Mouse (Mus musculus) retina, embryonic 14.5 days (tissue): ENCODE measurements around the gene March7.

Source experiments
- DNase-seq: peaks from one replicate; pipeline ENCODE4 v3.0.0-alpha.2; 2015; ENCODE audit warnings: low spot score

The March7 gene

GRCm38 (mm10) chr2:60288606-60289005 is 78.9 kb downstream of the March7 start:
- DNase-seq = no peak

- no peak for DNase-seq
Observed at GRCm38 (mm10) chr2:60289451-60289850, 79.8 kb downstream of the March7 start.

GRCm38 (mm10) chr2:60291381-60291780 is 81.7 kb downstream of the March7 start:
- no peak for DNase-seq

- DNase-seq = no peak
Observed at GRCm38 (mm10) chr2:60298266-60298665, 88.6 kb downstream of the March7 start.

GRCm38 (mm10) chr2:60299323-60299722 is 89.6 kb downstream of the March7 start:
- no peak for DNase-seq
